Mouse (Mus musculus) brain, embryonic 14.5 days (tissue): Measurements from ENCODE around the gene Cpb2.

ENCODE experiments used
- CTCF ChIP-seq: fragments of 200-500 bp; IDR thresholded peaks from 2 replicates; pipeline ENCODE4 v1.5.1; 2012; ENCODE audit warnings: inconsistent platforms, mild to moderate bottlenecking, moderate library complexity, borderline replicate concordance; ENCODE audit not compliant: insufficient read depth, insufficient read length; ENCODE audit errors: extremely low read depth
- POLR2A ChIP-seq: fragments of 200-500 bp; IDR thresholded peaks from 2 replicates; pipeline ENCODE4 v1.6.1; 2012; ENCODE audit warnings: mild to moderate bottlenecking, inconsistent platforms, borderline replicate concordance; ENCODE audit not compliant: poor library complexity, insufficient read depth, insufficient read length, severe bottlenecking; ENCODE audit errors: extremely low read depth

DNA sequence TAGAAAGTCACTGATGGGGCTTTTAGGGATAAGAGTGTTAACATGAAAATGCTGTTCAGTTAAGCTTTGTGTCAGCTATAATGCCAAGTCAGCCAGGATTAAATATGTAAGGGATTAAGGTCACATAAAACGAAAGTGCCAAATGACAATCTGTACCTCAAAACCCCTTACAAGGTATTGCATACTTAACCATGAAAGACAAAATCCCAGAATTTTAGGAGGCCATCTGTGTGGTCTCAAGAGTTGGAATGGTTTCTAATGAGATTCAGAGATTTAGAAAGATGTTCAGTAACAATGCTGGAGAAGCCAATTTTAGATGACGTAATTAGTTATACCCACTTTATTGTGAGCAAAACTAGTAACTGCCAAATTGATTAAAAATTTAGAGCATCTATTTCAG, 72.4 kb downstream of the Cpb2 start:
- no peak for TF ChIP-seq CTCF
- no peak for TF ChIP-seq POLR2A
